Mouse (Mus musculus) hindbrain, embryonic 16.5 days (tissue): ENCODE results near the gene Ift52. TPM values are rescaled to one million over a fixed set of nuclear protein-coding genes. Genes with fewer than 3 reads are reported as not detected.
A peak's percentile ranks its signal among the peaks of the same experiment; 100 is the strongest.

Experiments used
- ATAC-seq: fragments of 200-750 bp; cut with Nextera tagmentation; 2 replicates; pipeline ENCODE4 v1.8.0; 2017; ENCODE audit warnings: moderate TSS enrichment, moderate library complexity
- H3K27ac ChIP-seq: fragments of 300-500 bp; sonication (generic); 2 replicates; pipeline ENCODE4 v1.5.1; 2014; ENCODE audit warnings: low read depth, mild to moderate bottlenecking, control low read depth, low read length, moderate library complexity
- H3K27me3 ChIP-seq: fragments of 300-500 bp; sonication (generic); replicated peaks from 2 replicates; pipeline ENCODE4 v1.6.1; 2014; ENCODE audit warnings: low read length; ENCODE audit not compliant: control insufficient read depth, insufficient read depth
- H3K36me3 ChIP-seq: fragments of 300-500 bp; sonication (generic); 2 replicates; pipeline ENCODE4 v1.6.1; 2014; ENCODE audit warnings: mild to moderate bottlenecking, low read length, moderate library complexity, mixed read lengths; ENCODE audit not compliant: control insufficient read depth, insufficient read depth
- H3K4me1 ChIP-seq: fragments of 300-500 bp; sonication (generic); 2 replicates; pipeline ENCODE4 v1.6.1; 2014; ENCODE audit warnings: low read depth, low read length; ENCODE audit not compliant: control insufficient read depth, insufficient read depth
- H3K4me2 ChIP-seq: fragments of 300-500 bp; sonication (generic); 2 replicates; pipeline ENCODE4 v1.6.1; 2014; ENCODE audit warnings: mild to moderate bottlenecking, low read length, control low read depth, moderate library complexity
- H3K4me3 ChIP-seq: fragments of 300-500 bp; sonication (generic); 2 replicates; pipeline ENCODE4 v1.5.1; 2014; ENCODE audit warnings: mild to moderate bottlenecking, low read length, control low read depth, moderate library complexity
- H3K9ac ChIP-seq: fragments of 300-500 bp; sonication (generic); 2 replicates; pipeline ENCODE4 v1.6.1; 2014; ENCODE audit warnings: low read depth, mild to moderate bottlenecking, control low read depth, low read length, moderate library complexity
- H3K9me3 ChIP-seq: fragments of 300-500 bp; sonication (generic); 2 replicates; pipeline ENCODE4 v1.6.1; 2014; ENCODE audit warnings: mild to moderate bottlenecking, low read length, moderate library complexity; ENCODE audit not compliant: control insufficient read depth
- WGBS: fragments of 180-500 bp; shearing (Covaris S2); extraction: QIAGEN DNeasy Blood & Tissue Kit; methylation state at CpG from one replicate; pipeline ENCODE4 v1.1.7; 2014; 5-methylcytosine and 5-hydroxymethylcytosine counted together
- polyA plus RNA-seq: library from polyadenylated mRNA; unstranded; fragments of >200 nt; fragmentation: Nextera tagmentation; extraction: Ambion mirVana; gene quantifications from 2 replicates; pipeline ENCODE4 v1.2.1, GENCODE M21; 2015

Ift52 gene
- polyA plus RNA-seq, 1 experiment from 2014 or later, result 33.9 TPM

- H3K9me3 ChIP-seq, result no peaks in the 10 kb centered on the region
- no peaks in the 10 kb centered on the region for H3K4me1 ChIP-seq
- no peak overlapping the region for H3K9ac ChIP-seq
- H3K4me2 ChIP-seq, result no peak overlapping the region
- H3K36me3 ChIP-seq, result no peaks in the 10 kb centered on the region
- no peak overlapping the region for H3K27ac ChIP-seq
- H3K27me3 ChIP-seq, result no peaks in the 10 kb centered on the region; the same call in 1 of the 2 replicates
- 89% methylated on average over 6 of the region's 6 CpGs for WGBS
- no peak for ATAC-seq
- no peak overlapping the region for H3K4me3 ChIP-seq
Observed at GRCm38 (mm10) chr2:162984381-162984780, 32.8 kb upstream of the Ift52 start.

DNA sequence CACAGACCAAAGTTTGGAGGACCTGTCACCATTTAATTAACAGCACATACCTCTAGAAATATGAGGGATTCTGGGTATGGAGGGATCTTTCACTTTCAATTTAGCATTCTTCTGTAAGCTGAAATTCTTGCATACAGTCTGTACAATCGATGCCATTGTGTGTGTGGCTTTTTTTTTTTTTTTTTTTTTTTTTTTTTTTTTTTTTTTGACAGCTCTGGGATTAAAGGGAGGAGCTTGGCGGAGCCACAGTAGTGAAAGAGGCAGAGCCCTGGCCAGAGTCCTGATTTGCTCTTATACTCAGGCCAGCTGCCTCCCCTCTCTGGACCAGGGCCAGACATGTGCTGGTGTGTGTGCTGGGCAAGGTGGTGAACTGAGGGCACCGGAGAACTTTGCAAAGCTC lies 31.2 kb upstream of the Ift52 start:
- no peak overlapping the region for H3K4me3 ChIP-seq
- no peak overlapping the region for H3K4me2 ChIP-seq
- H3K36me3 ChIP-seq, result no peaks in the 10 kb centered on the region
- H3K4me1 ChIP-seq, result no peaks in the 10 kb centered on the region
- WGBS, result 33% methylated on average over 3 of the region's 3 CpGs
- no peaks in the 10 kb centered on the region; the same call in 1 of the 2 replicates for H3K27me3 ChIP-seq
- H3K27ac ChIP-seq, result no peak overlapping the region
- H3K9ac ChIP-seq, result no peak overlapping the region
- peak; percentile 69; the same call in 1 of the 2 replicates for ATAC-seq
- H3K9me3 ChIP-seq, result no peaks in the 10 kb centered on the region

- Histone ChIP-seq H3K9me3 (no peaks in the 10 kb centered on the region), H3K27me3 (no peaks in the 10 kb centered on the region; the same call in 1 of the 2 replicates), H3K4me2 (no peak overlapping the region), H3K4me1 (no peaks in the 10 kb centered on the region), H3K27ac (no peak overlapping the region), H3K4me3 (no peak overlapping the region), H3K36me3 (no peaks in the 10 kb centered on the region), H3K9ac (no peak overlapping the region)
- ATAC-seq, result no peak
- WGBS, result 90% methylated on average over 3 of the region's 3 CpGs
Observed at GRCm38 (mm10) chr2:162986764-162987163, 30.4 kb upstream of the Ift52 start.

- Histone ChIP-seq H3K27me3 (no peaks in the 10 kb centered on the region; the same call in 1 of the 2 replicates), H3K4me1 (no peaks in the 10 kb centered on the region), H3K9ac (no peak within 1 kb of the TSS), H3K4me3 (no peak within 1 kb of the TSS), H3K9me3 (no peaks in the 10 kb centered on the region), H3K27ac (no peak within 1 kb of the TSS), H3K4me2 (no peak within 1 kb of the TSS), H3K36me3 (no peaks in the 10 kb centered on the region)
- no peak for ATAC-seq
- 64% methylated on average over 7 of the region's 8 CpGs for WGBS
Observed at GRCm38 (mm10) chr2:162987218-162987617, 29.9 kb upstream of the Ift52 start, which contains the start of gene Sgk2. Sgk2 (plus strand) TSS chr2:162987330.

DNA sequence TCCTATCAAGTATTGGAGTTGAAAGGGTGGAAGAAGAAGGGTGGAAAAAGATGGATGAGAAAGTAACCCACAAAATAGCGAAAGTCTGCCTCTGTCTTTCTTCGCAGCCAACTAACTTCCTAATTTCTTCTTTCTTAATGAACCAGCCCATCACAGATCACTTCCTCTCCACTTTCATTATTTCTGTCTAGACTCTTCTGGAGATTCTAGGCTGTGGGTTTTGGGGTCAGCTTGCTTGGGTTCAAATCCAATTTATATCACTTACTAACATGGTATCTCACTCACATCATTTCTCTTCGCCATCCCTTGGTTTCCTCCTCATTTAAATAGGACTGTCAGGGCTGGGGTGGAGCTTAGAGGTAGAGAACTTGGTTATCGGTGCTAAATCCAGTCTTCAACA lies 28.9 kb upstream of the Ift52 start:
- Histone ChIP-seq H3K4me2 (no peak overlapping the region), H3K36me3 (no peaks in the 10 kb centered on the region), H3K4me1 (no peaks in the 10 kb centered on the region), H3K9me3 (no peaks in the 10 kb centered on the region), H3K9ac (no peak overlapping the region), H3K4me3 (no peak overlapping the region), H3K27me3 (no peaks in the 10 kb centered on the region; the same call in 1 of the 2 replicates), H3K27ac (no peak overlapping the region)
- no peak for ATAC-seq
- 85% methylated on average over 4 of the region's 4 CpGs for WGBS

DNA sequence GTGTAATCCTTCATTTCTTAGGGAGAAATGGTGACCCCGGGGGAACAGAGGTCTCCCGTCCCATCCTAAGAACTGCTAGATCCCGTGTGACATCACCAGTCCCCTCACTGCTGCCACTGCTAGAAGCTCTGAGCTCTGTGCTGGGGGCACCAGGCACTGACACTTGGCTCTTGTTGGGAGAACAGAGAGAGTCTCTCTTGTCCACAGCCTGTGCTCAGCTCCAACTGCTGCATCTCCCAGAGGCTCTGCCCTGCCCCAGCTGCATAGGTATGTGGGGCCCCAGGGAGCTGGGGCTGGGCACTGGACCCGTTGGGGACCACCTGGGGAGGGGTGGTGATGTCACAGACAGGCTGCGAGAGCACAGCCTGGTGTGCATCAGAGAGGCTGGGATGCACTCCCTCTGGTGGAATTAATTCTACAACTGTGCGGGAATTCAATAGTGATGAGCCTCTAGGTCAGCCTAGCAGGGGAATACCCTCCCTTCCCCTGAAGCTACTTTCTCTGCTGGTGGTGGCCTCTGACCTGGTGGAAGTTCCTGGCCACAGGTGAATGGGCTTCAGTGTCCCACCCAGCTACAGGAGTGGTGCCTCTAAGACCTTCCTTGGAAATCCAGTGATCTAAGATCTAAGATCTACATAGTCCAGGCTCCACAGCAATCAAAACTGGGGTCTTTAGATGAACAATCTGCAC lies 25.6 kb upstream of the Ift52 start:
- ATAC-seq, result no peak
- no peak overlapping the region for H3K4me2 ChIP-seq
- no peak overlapping the region for H3K9ac ChIP-seq
- WGBS, result 34% methylated on average over 6 of the region's 6 CpGs
- no peaks in the 10 kb centered on the region for H3K9me3 ChIP-seq
- H3K4me3 ChIP-seq, result no peak overlapping the region
- no peaks in the 10 kb centered on the region for H3K4me1 ChIP-seq
- no peaks in the 10 kb centered on the region for H3K27me3 ChIP-seq
- H3K36me3 ChIP-seq, result no peaks in the 10 kb centered on the region
- H3K27ac ChIP-seq, result no peak overlapping the region

DNA sequence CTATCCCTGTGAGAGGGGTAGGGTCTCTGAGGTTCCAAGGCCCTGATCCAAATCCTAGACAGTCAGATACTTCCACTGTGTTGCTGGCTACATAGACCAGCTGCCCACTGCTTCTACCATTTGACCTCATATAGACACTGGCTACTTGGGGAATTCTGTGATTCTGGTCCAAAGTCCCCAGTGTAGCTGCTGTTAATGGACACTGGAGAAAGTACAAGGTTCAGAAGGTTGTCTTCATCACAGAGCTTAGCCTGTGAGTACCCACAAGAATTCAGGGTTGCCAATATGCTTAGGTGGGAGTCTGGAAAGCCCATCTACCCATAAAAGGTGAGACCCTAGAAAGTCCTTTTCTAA lies 25.1 kb upstream of the Ift52 start:
- Histone ChIP-seq H3K9me3 (no peaks in the 10 kb centered on the region), H3K36me3 (no peaks in the 10 kb centered on the region), H3K4me3 (no peak overlapping the region), H3K4me1 (no peaks in the 10 kb centered on the region), H3K4me2 (no peak overlapping the region), H3K27ac (no peak overlapping the region), H3K9ac (no peak overlapping the region), H3K27me3 (no peaks in the 10 kb centered on the region)
- ATAC-seq, result no peak

- no peaks in the 10 kb centered on the region; the same call in none of the 2 replicates for H3K4me1 ChIP-seq
- no peak overlapping the region for H3K4me2 ChIP-seq
- no peak overlapping the region for H3K27ac ChIP-seq
- no peaks in the 10 kb centered on the region for H3K9me3 ChIP-seq
- WGBS, result 86% methylated on average over 9 of the region's 9 CpGs
- H3K9ac ChIP-seq, result no peak overlapping the region
- ATAC-seq, result no peak
- no peaks in the 10 kb centered on the region for H3K27me3 ChIP-seq
- no peak overlapping the region for H3K4me3 ChIP-seq
- no peaks in the 10 kb centered on the region for H3K36me3 ChIP-seq
Observed at GRCm38 (mm10) chr2:162993881-162994616, 23.1 kb upstream of the Ift52 start.

GRCm38 (mm10) chr2:162998528-162999230 lies 18.5 kb upstream of the Ift52 start:
- Histone ChIP-seq H3K36me3 (no peaks in the 10 kb centered on the region), H3K4me1 (no peaks in the 10 kb centered on the region; the same call in none of the 2 replicates), H3K27me3 (no peaks in the 10 kb centered on the region), H3K27ac (no peak overlapping the region), H3K9me3 (no peaks in the 10 kb centered on the region), H3K4me3 (peak overlapping the region; percentile 5; the same call in 1 of the 2 replicates), H3K9ac (no peak overlapping the region), H3K4me2 (peak overlapping the region; percentile 43)
- peak; percentile 42; the same call in 1 of the 2 replicates for ATAC-seq
- WGBS, result 28% methylated on average over 18 of the region's 18 CpGs
